Mouse (Mus musculus): ENCODE measurements around the gene Ankrd13d.

Gene Ankrd13d

GRCm38 (mm10) chr19:4300852-4301734 is 18.2 kb upstream of the Ankrd13d start:
- no peak for DNase-seq (ENCODE audit: low spot score)

DNA sequence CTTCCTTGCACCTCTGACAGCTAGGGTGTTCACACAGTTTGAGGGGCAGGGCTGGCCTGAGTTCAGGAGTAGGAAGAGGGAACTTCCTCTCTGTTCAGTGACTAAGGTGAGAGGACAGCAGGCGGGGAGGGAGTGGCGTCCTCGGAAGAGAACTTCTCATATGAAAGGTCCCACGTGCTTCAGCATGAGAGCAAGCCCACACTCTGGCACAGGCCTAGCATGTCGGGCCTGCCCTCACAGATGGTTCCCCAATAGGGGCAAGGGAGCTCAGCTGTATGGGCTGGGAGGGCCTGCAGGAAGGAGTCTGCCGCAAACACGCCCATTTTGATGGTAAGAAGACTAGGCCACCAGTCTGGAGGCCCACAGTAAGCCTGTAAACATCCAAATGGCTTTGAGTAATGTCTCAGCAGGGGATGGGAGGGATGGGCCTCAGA is 17.4 kb upstream of the Ankrd13d start:
- no peak for DNase-seq (ENCODE audit: low spot score)

GRCm38 (mm10) chr19:4299574-4300270 is 16.8 kb upstream of the Ankrd13d start:
- DNase-seq (ENCODE audit: low spot score), result no peak

- DNase-seq (ENCODE audit: low spot score), result no peak
Measured at GRCm38 (mm10) chr19:4299126-4299525, 16.2 kb upstream of the Ankrd13d start.

GRCm38 (mm10) chr19:4298322-4299121 is 15.6 kb upstream of the Ankrd13d start:
- no peak for DNase-seq (ENCODE audit: low spot score)

DNA sequence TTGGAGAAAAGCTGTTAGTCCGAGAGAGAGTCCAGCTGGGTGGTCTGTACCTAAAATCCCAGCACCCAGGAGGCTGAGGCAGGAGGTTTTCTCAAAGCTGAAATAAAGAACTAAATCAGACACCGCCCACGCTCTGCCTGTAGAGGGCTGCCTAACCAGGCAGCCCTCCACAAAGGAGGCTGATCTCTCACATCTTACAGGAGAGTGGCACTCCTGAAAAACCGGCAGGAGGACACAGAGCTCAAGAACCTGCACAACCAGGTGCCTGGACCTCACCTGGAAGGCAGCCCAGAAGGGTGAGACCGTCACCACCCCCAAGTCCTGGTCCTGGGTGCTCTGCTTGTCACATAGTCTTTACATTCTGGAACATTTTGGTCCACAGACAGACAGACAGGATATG is 14.9 kb upstream of the Ankrd13d start:
- DNase-seq (ENCODE audit: low spot score), result no peak

- no peak for DNase-seq (ENCODE audit: low spot score)
Measured at GRCm38 (mm10) chr19:4296611-4297010, 13.7 kb upstream of the Ankrd13d start.

DNA sequence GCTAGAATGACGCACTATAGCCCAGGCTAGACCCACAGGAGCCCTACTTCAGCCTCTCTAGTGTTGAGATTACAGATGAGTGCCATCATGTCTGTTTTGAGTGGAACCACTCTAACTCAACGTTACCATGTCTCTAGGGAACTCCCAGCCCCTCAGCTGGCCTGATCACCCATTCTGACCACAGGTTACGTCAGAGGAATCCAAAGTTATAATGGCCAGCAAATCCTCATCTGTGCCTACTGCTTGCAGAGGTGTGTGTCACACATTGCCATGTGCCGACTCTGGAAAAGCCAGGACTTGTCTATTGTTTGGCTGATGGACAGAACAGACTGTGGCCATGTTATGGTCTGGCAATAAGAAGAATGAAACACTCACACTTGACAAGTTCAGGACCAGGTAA is 12.5 kb upstream of the Ankrd13d start:
- DNase-seq (ENCODE audit: low spot score), result no peak

- DNase-seq (ENCODE audit: low spot score), result no peak
Measured at GRCm38 (mm10) chr19:4294381-4295097, 11.6 kb upstream of the Ankrd13d start.

GRCm38 (mm10) chr19:4291161-4291560 is 8.2 kb upstream of the Ankrd13d start:
- no peak for DNase-seq (ENCODE audit: low spot score)

- no peak for DNase-seq (ENCODE audit: low spot score)
Measured at GRCm38 (mm10) chr19:4290749-4291148, 7.8 kb upstream of the Ankrd13d start.

- DNase-seq (ENCODE audit: low spot score), result no peak
Measured at GRCm38 (mm10) chr19:4283653-4284052, 716 bp upstream of the Ankrd13d start.

DNA sequence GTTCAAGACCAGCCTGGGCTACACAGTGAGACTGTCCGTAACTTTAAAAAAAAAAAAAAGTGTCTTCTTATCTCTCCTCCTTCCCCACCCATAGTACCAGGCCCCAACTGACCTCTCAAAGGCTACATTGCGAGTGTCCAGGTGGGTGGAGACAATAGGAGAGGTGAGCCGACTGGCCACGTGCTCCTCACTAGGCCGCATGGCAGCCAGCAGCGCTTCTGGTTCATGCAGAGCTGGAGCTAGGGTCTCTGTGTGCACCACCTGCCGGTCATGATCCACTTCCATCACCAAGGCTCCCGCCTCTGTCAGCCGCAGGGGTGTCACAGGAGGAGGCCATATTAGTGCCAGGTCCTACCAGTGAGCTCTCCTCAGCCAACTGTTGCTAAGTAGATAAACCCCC is 2.5 kb downstream of the Ankrd13d start:
- no peak for DNase-seq (ENCODE audit: low spot score)

- DNase-seq (ENCODE audit: low spot score), result no peak
Measured at GRCm38 (mm10) chr19:4279487-4279886, 3.5 kb downstream of the Ankrd13d start.

GRCm38 (mm10) chr19:4270972-4271371 is 12.0 kb downstream of the Ankrd13d start:
- DNase-seq (ENCODE audit: low spot score), result no peak

- no peak for DNase-seq (ENCODE audit: low spot score)
Measured at GRCm38 (mm10) chr19:4270187-4270586, 12.8 kb downstream of the Ankrd13d start.

- peak; percentile 58 for DNase-seq (ENCODE audit: low spot score)
Measured at GRCm38 (mm10) chr19:4268566-4269361, 14.2 kb downstream of the Ankrd13d start, which contains the start of gene Ssh3. TSS of gene Ssh3 (minus strand) at chr19:4269180.

DNA sequence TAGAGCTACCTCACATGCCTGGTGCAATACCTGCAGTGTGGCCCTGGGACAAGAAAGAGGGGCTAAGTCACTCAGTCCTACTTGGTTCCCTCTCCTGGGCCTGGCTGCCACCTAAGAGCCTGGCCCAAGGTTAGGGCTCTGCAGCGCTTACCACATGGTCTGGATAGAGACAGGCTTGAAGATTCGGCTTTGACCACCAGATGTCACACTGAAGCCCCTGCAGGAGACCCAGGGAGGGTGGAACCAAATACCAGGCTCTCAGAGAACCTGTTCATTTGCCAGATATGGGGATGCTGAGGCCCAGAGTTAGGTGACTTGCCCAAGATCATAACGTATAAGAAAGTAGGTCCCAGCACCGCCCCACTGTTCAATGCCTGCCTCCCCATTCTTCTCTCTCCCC is 17.0 kb downstream of the Ankrd13d start:
- DNase-seq (ENCODE audit: low spot score), result no peak

DNA sequence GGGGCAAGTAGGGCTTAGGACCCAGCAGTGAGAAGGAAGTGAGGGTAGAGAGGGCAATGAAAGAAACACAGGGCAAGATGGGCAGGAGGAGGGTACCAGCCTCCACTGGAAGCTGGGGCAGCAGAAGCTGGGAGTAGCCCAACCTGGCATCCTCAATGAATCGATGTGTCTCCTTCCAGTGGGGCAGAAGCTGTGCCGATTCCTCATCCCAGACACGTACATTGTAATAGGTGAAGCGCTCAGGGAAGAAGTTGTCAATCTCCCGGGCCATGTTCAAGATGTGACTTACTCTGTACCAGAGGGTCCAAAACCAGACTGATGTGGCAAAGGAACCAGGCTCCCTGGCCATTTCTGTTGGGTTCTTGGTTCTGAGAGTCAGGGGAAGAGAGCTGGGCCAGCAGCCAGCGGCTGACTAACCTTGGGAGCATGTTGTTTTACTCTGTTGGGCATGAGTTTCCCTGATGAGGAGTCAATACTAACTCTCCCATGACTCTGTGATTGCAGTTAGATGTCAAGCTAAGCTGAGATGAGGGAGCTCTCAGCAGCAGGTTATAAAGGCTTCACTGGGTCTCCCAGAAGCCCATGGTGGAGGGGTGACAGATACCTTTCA is 18.7 kb downstream of the Ankrd13d start:
- no peak for DNase-seq (ENCODE audit: low spot score)

DNA sequence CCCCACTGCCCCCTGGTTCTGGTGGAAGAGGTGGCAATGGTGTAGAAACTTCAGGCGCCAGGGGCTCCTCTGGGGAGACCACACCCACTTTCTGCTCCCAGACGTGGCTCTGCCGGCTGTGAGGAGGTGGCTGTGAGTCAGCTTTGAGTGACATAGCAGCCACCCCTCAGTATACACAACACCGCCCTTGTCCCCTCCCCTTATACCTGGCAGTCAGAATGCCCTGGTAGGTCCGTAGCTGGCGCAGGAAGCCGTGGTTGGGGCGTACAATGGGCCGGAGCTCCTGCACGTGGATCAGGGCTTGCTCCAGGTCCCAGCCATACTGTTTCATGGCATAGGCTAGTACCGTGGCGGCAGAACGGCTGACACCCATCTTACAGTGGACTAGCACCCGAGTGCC is 19.2 kb downstream of the Ankrd13d start:
- DNase-seq (ENCODE audit: low spot score), result no peak
